Mouse (Mus musculus) embryonic facial prominence, embryonic 14.5 days (tissue): Measurements from ENCODE around the gene Aar2. TPM values are rescaled to one million over a fixed set of nuclear protein-coding genes. Genes with fewer than 3 reads are reported as not detected.
A peak's percentile ranks its signal among the peaks of the same experiment; 100 is the strongest.

Source experiments
- ATAC-seq: fragments of 200-750 bp; cut with Nextera tagmentation; 2 replicates; pipeline ENCODE4 v1.8.0; 2017; ENCODE audit warnings: low read depth, moderate number of reproducible peaks, moderate TSS enrichment
- DNase-seq: peaks from one replicate; pipeline ENCODE4 v3.0.0-alpha.2; 2015; ENCODE audit warnings: low spot score
- H3K27ac ChIP-seq: fragments of 300-500 bp; sonication (generic); replicated peaks from 2 replicates; pipeline ENCODE4 v1.5.1; 2014; ENCODE audit warnings: low read depth, mild to moderate bottlenecking, low read length, moderate library complexity
- H3K27me3 ChIP-seq: fragments of 300-500 bp; sonication (generic); replicated peaks from 2 replicates; pipeline ENCODE4 v1.6.1; 2014; ENCODE audit warnings: low read length; ENCODE audit not compliant: control insufficient read depth, insufficient read depth
- H3K36me3 ChIP-seq: fragments of 300-500 bp; sonication (generic); 2 replicates; pipeline ENCODE4 v1.6.1; 2014; ENCODE audit warnings: low read length, mixed read lengths; ENCODE audit not compliant: control insufficient read depth, insufficient read depth
- H3K4me1 ChIP-seq: fragments of 300-500 bp; sonication (generic); 2 replicates; pipeline ENCODE4 v1.6.1; 2014; ENCODE audit warnings: antibody characterized with exemption, low read length; ENCODE audit not compliant: control insufficient read depth, insufficient read depth
- H3K4me2 ChIP-seq: fragments of 300-500 bp; sonication (generic); 2 replicates; pipeline ENCODE4 v1.6.1; 2014; ENCODE audit warnings: low read depth, mild to moderate bottlenecking, low read length, moderate library complexity, mixed read lengths
- H3K4me3 ChIP-seq: fragments of 300-500 bp; sonication (generic); 2 replicates; pipeline ENCODE4 v1.5.1; 2014; ENCODE audit warnings: low read depth, mild to moderate bottlenecking, low read length
- H3K9ac ChIP-seq: fragments of 300-500 bp; sonication (generic); 2 replicates; pipeline ENCODE4 v1.6.1; 2014; ENCODE audit warnings: low read depth, mild to moderate bottlenecking, low read length, moderate library complexity, mixed read lengths
- H3K9me3 ChIP-seq: fragments of 300-500 bp; sonication (generic); 2 replicates; pipeline ENCODE4 v1.6.1; 2016; ENCODE audit warnings: low read length; ENCODE audit not compliant: control insufficient read depth
- WGBS: fragments of 180-500 bp; shearing (Covaris S2); extraction: QIAGEN DNeasy Blood & Tissue Kit; methylation state at CpG from one replicate; pipeline ENCODE4 v1.1.7; 2014; 5-methylcytosine and 5-hydroxymethylcytosine counted together
- polyA plus RNA-seq: library from polyadenylated mRNA; unstranded; fragments of >200 nt; fragmentation: Nextera tagmentation; extraction: Ambion mirVana; gene quantifications from 2 replicates; pipeline ENCODE4 v1.2.1, GENCODE M21; 2014

Gene Aar2
- polyA plus RNA-seq, 1 experiment from 2014 or later = 34.3 TPM

GRCm38 (mm10) chr2:156616513-156616912, 69.1 kb downstream of the Aar2 start:
- Histone ChIP-seq H3K27ac (no peak overlapping the region), H3K4me2 (no peak overlapping the region), H3K36me3 (no peaks in the 10 kb centered on the region), H3K4me3 (no peak overlapping the region), H3K27me3 (peaks cover 63% of the 10 kb centered on the region), H3K9ac (no peak overlapping the region), H3K4me1 (peaks cover 16% of the 10 kb centered on the region), H3K9me3 (no peaks in the 10 kb centered on the region)
- no peak for ATAC-seq
- DNase-seq = no peak
- 61% methylated on average over 7 of the region's 7 CpGs for WGBS

- WGBS = 31% methylated on average over 11 of the region's 11 CpGs
- Histone ChIP-seq H3K4me2 (no peak overlapping the region), H3K36me3 (no peaks in the 10 kb centered on the region), H3K4me1 (peaks cover 16% of the 10 kb centered on the region), H3K27ac (no peak overlapping the region), H3K27me3 (peaks cover 53% of the 10 kb centered on the region), H3K4me3 (no peak overlapping the region), H3K9me3 (no peaks in the 10 kb centered on the region), H3K9ac (no peak overlapping the region)
- DNase-seq = peak; percentile 8
- ATAC-seq = no peak
Observed at GRCm38 (mm10) chr2:156617536-156617935, 70.2 kb downstream of the Aar2 start.

Other genes with a start within 250 kb of the Aar2 start
- gene Cnbd2, start 235.3 kb upstream of the Aar2 start, polyA plus RNA-seq = 3.8 and 3.9 TPM in 2 replicates
- 59.8 and 65.1 TPM in 2 replicates for gene Scand1, start 234.9 kb upstream of the Aar2 start, polyA plus RNA-seq
- gene Epb41l1, start 126.7 kb upstream of the Aar2 start, polyA plus RNA-seq = 4.0 and 4.7 TPM in 2 replicates
- 74.0 and 84.6 TPM in 2 replicates for gene Dlgap4, start 66.1 kb downstream of the Aar2 start, polyA plus RNA-seq
- gene Myl9, start 227.8 kb downstream of the Aar2 start, polyA plus RNA-seq = 285 and 310 TPM in 2 replicates